Mouse (Mus musculus): ENCODE data around the gene C2cd4c. TPM values are rescaled to one million over a fixed set of nuclear protein-coding genes. Genes with fewer than 3 reads are reported as not detected.

C2cd4c gene
- total and polyA plus RNA-seq, 3 experiments: 0.01 TPM; not detected in 2

DNA sequence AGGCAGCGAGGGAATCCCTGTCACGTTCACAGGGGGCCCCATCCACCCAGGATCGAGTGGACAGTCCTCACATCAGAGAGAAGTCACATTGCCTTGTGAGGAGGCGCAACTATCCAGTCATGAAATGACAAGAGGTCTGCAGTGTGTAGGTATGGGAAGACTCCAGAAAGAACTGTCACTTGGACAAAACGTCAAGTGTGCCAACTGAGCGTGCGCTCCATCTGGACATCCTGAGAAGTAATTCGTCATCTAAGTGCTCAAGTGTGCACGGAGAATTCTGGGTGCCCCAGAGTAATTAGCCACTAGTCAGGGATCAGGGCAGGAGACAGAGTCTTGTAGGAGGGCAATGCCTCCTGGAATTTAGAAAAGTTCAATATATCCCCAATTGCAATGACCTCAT, 11.6 kb upstream of the C2cd4c start:
- no peak overlapping the region for H3K27ac ChIP-seq (ENCODE audit: control insufficient read depth, low read depth, low read length)
- H3K79me2 ChIP-seq (ENCODE audit: control insufficient read depth, insufficient read depth, low read length, poor library complexity): no peaks in the 10 kb centered on the region
- no peak overlapping the region for H3K9ac ChIP-seq (ENCODE audit: control insufficient read depth, low read depth, low read length, poor library complexity, severe bottlenecking)
- DNase-seq (ENCODE audit: low read depth, low spot score): no peak
- H3K9me3 ChIP-seq (replicated peaks; ENCODE audit: insufficient read depth, low read length): no peaks in the 10 kb centered on the region
- TF ChIP-seq MXI1 (IDR thresholded peaks at IDR 0.05; ENCODE audit: low read depth, low read length) (no peak), SIN3A (IDR thresholded peaks at IDR 0.05; ENCODE audit: low read length) (no peak), CHD1 (IDR thresholded peaks at IDR 0.05; ENCODE audit: low read depth, low read length) (no peak)
- H3K36me3 ChIP-seq (ENCODE audit: control insufficient read depth in 1 of 2, insufficient read depth in 2 of 2, low read length in 2 of 2): no peaks in the 10 kb centered on the region
- H3K27me3 ChIP-seq (ENCODE audit: control insufficient read depth in 1 of 2, insufficient read depth in 2 of 2, low read length in 2 of 2): peaks cover 0 to 1% of the 10 kb centered on the region in 2 experiments; a peak in 1 of 4 replicates
- H3K4me3 ChIP-seq (ENCODE audit: control insufficient read depth in 1 of 2, insufficient read depth in 1 of 2, low read depth in 2 of 2, low read length in 2 of 2): no peak overlapping the region
- no peaks in the 10 kb centered on the region for H3K4me1 ChIP-seq (ENCODE audit: control insufficient read depth in 1 of 2, insufficient read depth in 2 of 2, low read length in 2 of 2)

- H3K27me3 ChIP-seq (ENCODE audit: control insufficient read depth in 1 of 2, insufficient read depth in 2 of 2, low read length in 2 of 2): peaks cover 0 to 1% of the 10 kb centered on the region in 2 experiments; a peak in 1 of 4 replicates
- H3K79me2 ChIP-seq (ENCODE audit: control insufficient read depth, insufficient read depth, low read length, poor library complexity): no peaks in the 10 kb centered on the region
- no peaks in the 10 kb centered on the region for H3K4me1 ChIP-seq (ENCODE audit: control insufficient read depth in 1 of 2, insufficient read depth in 2 of 2, low read length in 2 of 2)
- H3K9me3 ChIP-seq (replicated peaks; ENCODE audit: insufficient read depth, low read length): no peaks in the 10 kb centered on the region
- no peaks in the 10 kb centered on the region for H3K36me3 ChIP-seq (ENCODE audit: control insufficient read depth in 1 of 2, insufficient read depth in 2 of 2, low read length in 2 of 2)
- no peak for DNase-seq (ENCODE audit: low read depth, low spot score)
- TF ChIP-seq NELFE (IDR thresholded peaks at IDR 0.05; ENCODE audit: low read depth, low read length) (no peak), SMC3 (IDR thresholded peaks at IDR 0.05; ENCODE audit: low read depth, low read length) (no peak), POLR2AphosphoS2 (IDR thresholded peaks at IDR 0.05; ENCODE audit: low read length) (no peak), TAL1 (IDR thresholded peaks at IDR 0.05; ENCODE audit: low read length) (no peak), ETS1 (IDR thresholded peaks at IDR 0.05; ENCODE audit: low read depth, low read length) (no peak), GATA1 (IDR thresholded peaks at IDR 0.05; ENCODE audit: low read depth, low read length) (no peak), ZKSCAN1 (IDR thresholded peaks at IDR 0.05; ENCODE audit: low read depth, low read length) (no peak), BHLHE40 (IDR thresholded peaks at IDR 0.05; ENCODE audit: borderline replicate concordance, low read depth, low read length) (no peak), MYC (IDR thresholded peaks at IDR 0.05; ENCODE audit: low read depth, low read length) (no peak), SIN3A (IDR thresholded peaks at IDR 0.05; ENCODE audit: low read length) (no peak), UBTF (IDR thresholded peaks at IDR 0.05; ENCODE audit: borderline replicate concordance, insufficient read depth, low read depth, low read length) (no peak), TCF12 (IDR thresholded peaks at IDR 0.05; ENCODE audit: low read depth, low read length) (no peak), USF1 (IDR thresholded peaks at IDR 0.05; ENCODE audit: low read depth, low read length) (no peak), CHD2 (IDR thresholded peaks at IDR 0.05; ENCODE audit: low read length) (no peak), E2F4 (IDR thresholded peaks at IDR 0.05; ENCODE audit: borderline replicate concordance, low read depth, low read length) (no peak), MAZ (IDR thresholded peaks at IDR 0.05; ENCODE audit: low read depth, low read length) (no peak)
- H3K4me3 ChIP-seq (ENCODE audit: control insufficient read depth in 1 of 2, insufficient read depth in 1 of 2, low read depth in 2 of 2, low read length in 2 of 2): no peak overlapping the region
- no peak overlapping the region for H3K27ac ChIP-seq (ENCODE audit: control insufficient read depth, low read depth, low read length)
- no peak overlapping the region for H3K9ac ChIP-seq (ENCODE audit: control insufficient read depth, low read depth, low read length, poor library complexity, severe bottlenecking)
Measured at GRCm38 (mm10) chr10:79623950-79624349, 10.1 kb upstream of the C2cd4c start.
